Comparison of ENCODE assay signal across 8 mouse cellular contexts in genomic region chr8:111536031-111536977, GRCm38 (mm10). TPM values are rescaled to one million over a fixed set of nuclear protein-coding genes. Genes with fewer than 3 reads are reported as not detected.
DNase-seq lines count a peak whose midpoint lies in the region; ATAC-seq and TF ChIP-seq lines count a peak whose summit lies in the region.

Gene Znrf1 (plus strand): TSS chr8:111536097.

- peak; percentile 22; the same call in 1 of the 2 replicates for TF ChIP-seq POLR2A in spleen, adult 2 months (IDR thresholded peaks at IDR 0.05; ENCODE audit: low read depth, low read length)

- peak within 1 kb of the TSS; percentile 98 for H3K9ac ChIP-seq in embryonic facial prominence, embryonic 11.5 days (replicated peaks; ENCODE audit: low read length)
- peak within 1 kb of the TSS; percentile 96 for H3K9ac ChIP-seq in limb, embryonic 12.5 days (replicated peaks)
- peak within 1 kb of the TSS; percentile 97 for H3K9ac ChIP-seq in midbrain, embryonic 14.5 days (replicated peaks; ENCODE audit: low read length)

- WGBS in embryonic facial prominence, embryonic 11.5 days, result under 1% methylated on average over 65 of the region's 100 CpGs
- under 1% methylated on average over 88 of the region's 100 CpGs for WGBS in limb, embryonic 12.5 days
- WGBS in midbrain, embryonic 14.5 days, result under 1% methylated on average over 60 of the region's 100 CpGs
- under 1% methylated on average over 86 of the region's 100 CpGs for WGBS in spleen, adult 2 months

- peak within 1 kb of the TSS; percentile 94 for H3K27ac ChIP-seq in embryonic facial prominence, embryonic 11.5 days (replicated peaks; ENCODE audit: low read depth, low read length)
- H3K27ac ChIP-seq in limb, embryonic 12.5 days, result peak within 1 kb of the TSS; percentile 98
- H3K27ac ChIP-seq in midbrain, embryonic 14.5 days (replicated peaks; ENCODE audit: low read depth, low read length), result peak within 1 kb of the TSS; percentile 97
- H3K27ac ChIP-seq in spleen, adult 2 months (ENCODE audit: insufficient read depth, low read length), result peak within 1 kb of the TSS; percentile 82

- peak within 1 kb of the TSS; percentile 97 for H3K4me3 ChIP-seq in embryonic facial prominence, embryonic 11.5 days (ENCODE audit: low read depth, low read length)
- peak within 1 kb of the TSS; percentile 100 for H3K4me3 ChIP-seq in limb, embryonic 12.5 days (replicated peaks)
- H3K4me3 ChIP-seq in midbrain, embryonic 14.5 days (replicated peaks; ENCODE audit: low read depth, low read length), result peak within 1 kb of the TSS; percentile 97
- H3K4me3 ChIP-seq in spleen, adult 2 months (ENCODE audit: extremely low read depth, insufficient read depth, insufficient read length), result peak within 1 kb of the TSS; percentile 90

- H3K36me3 ChIP-seq in embryonic facial prominence, embryonic 11.5 days (replicated peaks; ENCODE audit: control insufficient read depth, insufficient read depth, low read depth, low read length), result peaks cover 2% of the 10 kb centered on the region; the same call in 1 of the 2 replicates
- H3K36me3 ChIP-seq in limb, embryonic 12.5 days, result peaks cover 6% of the 10 kb centered on the region; the same call in 1 of the 2 replicates
- no peaks in the 10 kb centered on the region for H3K36me3 ChIP-seq in midbrain, embryonic 14.5 days (ENCODE audit: control insufficient read depth, insufficient read depth, low read length)
- H3K36me3 ChIP-seq in spleen, adult 2 months (ENCODE audit: control insufficient read depth, insufficient read depth, low read length), result no peaks in the 10 kb centered on the region

- H3K27me3 ChIP-seq in embryonic facial prominence, embryonic 11.5 days (ENCODE audit: control insufficient read depth, insufficient read depth, low read length), result no peaks in the 10 kb centered on the region
- no peaks in the 10 kb centered on the region for H3K27me3 ChIP-seq in limb, embryonic 12.5 days
- no peaks in the 10 kb centered on the region for H3K27me3 ChIP-seq in midbrain, embryonic 14.5 days (ENCODE audit: control insufficient read depth, insufficient read depth, low read length)
- H3K27me3 ChIP-seq in spleen, adult 2 months (ENCODE audit: control insufficient read depth, insufficient read depth, low read length), result no peaks in the 10 kb centered on the region

- no peaks in the 10 kb centered on the region for H3K9me3 ChIP-seq in embryonic facial prominence, embryonic 11.5 days (replicated peaks; ENCODE audit: control insufficient read depth, low read length)
- no peaks in the 10 kb centered on the region for H3K9me3 ChIP-seq in limb, embryonic 12.5 days
- no peaks in the 10 kb centered on the region for H3K9me3 ChIP-seq in midbrain, embryonic 14.5 days (ENCODE audit: control insufficient read depth, low read length)

- peak; percentile 89 for ATAC-seq in embryonic facial prominence, embryonic 11.5 days (replicated peaks; ENCODE audit: insufficient number of reproducible peaks, low FRiP score, low TSS enrichment, low read depth)
- ATAC-seq in limb, embryonic 12.5 days (ENCODE audit: insufficient number of reproducible peaks, insufficient read depth, low FRiP score, low TSS enrichment, low read depth), result peak; percentile 91
- peak; percentile 91 for ATAC-seq in midbrain, embryonic 14.5 days (ENCODE audit: low FRiP score, low TSS enrichment)

- no peaks in the 10 kb centered on the region for H3K4me1 ChIP-seq in embryonic facial prominence, embryonic 11.5 days (ENCODE audit: control insufficient read depth, insufficient read depth, low read length)
- peaks cover 31% of the 10 kb centered on the region for H3K4me1 ChIP-seq in limb, embryonic 12.5 days (replicated peaks)
- peaks cover 31% of the 10 kb centered on the region for H3K4me1 ChIP-seq in midbrain, embryonic 14.5 days (ENCODE audit: control insufficient read depth, insufficient read depth, low read length)
- H3K4me1 ChIP-seq in spleen, adult 2 months (ENCODE audit: control insufficient read depth, insufficient read depth, insufficient read length), result peaks cover 3% of the 10 kb centered on the region

- H3K4me2 ChIP-seq in embryonic facial prominence, embryonic 11.5 days (ENCODE audit: low read depth, low read length), result peak within 1 kb of the TSS; percentile 67
- H3K4me2 ChIP-seq in limb, embryonic 12.5 days, result peak within 1 kb of the TSS; percentile 87
- H3K4me2 ChIP-seq in midbrain, embryonic 14.5 days (ENCODE audit: low read length), result peak within 1 kb of the TSS; percentile 95

- DNase-seq in 3134 (ENCODE audit: extremely low read depth, insufficient read length, low spot score), result peak; percentile 88
- DNase-seq in adrenal gland, postnatal 14 days, result peak; percentile 87
- DNase-seq in embryonic facial prominence, embryonic 11.5 days (ENCODE audit: low spot score), result peak; percentile 85
- DNase-seq in heart, adult 11 months, result peak; percentile 98
- peak; percentile 65 for DNase-seq in kidney, adult 11 months
- DNase-seq in midbrain, embryonic 14.5 days, result peak; percentile 92
- DNase-seq in spleen, adult 2 months (ENCODE audit: low read depth in 1 of 2, low spot score in 2 of 2), result peak in 1 of 2 experiments; percentile 67

- TF ChIP-seq CTCF in spleen, adult 2 months (IDR thresholded peaks at IDR 0.05; ENCODE audit: extremely low read depth, insufficient read depth, insufficient read length, insufficient replicate concordance), result peak; percentile 35; the same call in 1 of the 2 replicates

RNA-seq across cellular contexts. Expression of gene Znrf1, which starts in this region (rescaled TPM):
- total RNA-seq in adrenal gland, postnatal 14 days (2021), result 44.3 and 47.7 TPM in 2 replicates
- 39.3 and 42.9 TPM in 2 replicates for polyA plus RNA-seq in embryonic facial prominence, embryonic 11.5 days (2014; fragmentation: Nextera tagmentation; extraction: Ambion mirVana)
- polyA plus RNA-seq in limb, embryonic 12.5 days (2016; fragmentation: Nextera tagmentation; extraction: Ambion mirVana), result 69.4 and 76.7 TPM in 2 replicates
- 99.2 and 108 TPM in 2 replicates for polyA plus RNA-seq in midbrain, embryonic 14.5 days (2014; fragmentation: Nextera tagmentation; extraction: Ambion mirVana)
- polyA plus RNA-seq in spleen, adult 2 months (2012; rRNA removed), result 62.9 and 73.2 TPM in 2 replicates
